In the genomic region with DNA sequence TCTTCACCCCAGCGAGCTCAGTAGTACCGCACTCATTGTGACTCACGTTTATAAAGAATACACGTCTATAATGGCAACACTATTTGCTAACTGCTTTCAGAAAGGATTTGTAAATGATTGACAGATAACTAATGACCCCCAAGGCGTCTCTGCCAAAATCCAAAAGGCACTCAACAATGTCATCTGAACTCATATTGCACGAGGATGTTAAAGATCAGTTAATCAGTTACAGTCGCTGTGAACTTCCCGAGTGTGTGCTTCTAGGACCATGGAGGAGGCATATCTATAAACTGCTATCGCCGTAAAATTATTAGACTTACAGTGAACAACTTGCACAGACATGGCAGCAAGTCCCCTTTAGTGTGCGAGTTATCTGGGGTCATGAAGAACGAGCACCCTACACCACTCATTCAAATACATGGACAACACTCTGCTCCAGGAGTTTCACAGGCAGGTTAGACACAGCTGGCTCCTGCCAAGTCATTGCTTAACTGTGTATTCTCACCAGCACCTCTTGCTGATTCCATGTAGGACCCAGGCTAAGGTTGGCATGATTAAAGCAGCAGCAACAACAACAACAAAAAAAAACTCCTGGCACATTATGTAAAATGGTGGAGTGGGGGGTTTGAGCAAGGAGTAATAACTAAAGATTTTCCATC, we compare ENCODE assay signal across 20 mouse cellular contexts. TPM values are rescaled to one million over a fixed set of nuclear protein-coding genes. Genes with fewer than 3 reads are reported as not detected.
DNase-seq lines count a peak whose midpoint lies in the region; ATAC-seq and TF ChIP-seq lines count a peak whose summit lies in the region.
"Had no signal": no experiment of that assay in that cellular context is flagged by ENCODE, and none has a peak within 500 bp of the region (broad histone marks: within the 10 kb centered on the region; RNA-seq: fewer than 3 reads in every experiment).

No protein-coding gene starts in this region.

- peak; percentile 43; the same call in 1 of the 2 replicates for ATAC-seq in liver, embryonic 15.5 days (ENCODE audit: insufficient read depth)
- no peak for ATAC-seq in liver, embryonic 11.5 days (replicated peaks; ENCODE audit: low FRiP score)
- ATAC-seq in intestine, postnatal 0 days: peak; percentile 79
- ATAC-seq in liver, postnatal 0 days: peak; percentile 92
- ATAC-seq in hindbrain, embryonic 13.5 days (ENCODE audit: low FRiP score): no peak
- ATAC-seq: forebrain, embryonic 15.5 days; hindbrain, postnatal 0 days; lung, postnatal 0 days had no signal

- H3K9ac ChIP-seq in liver, embryonic 15.5 days: no peak overlapping the region
- H3K9ac ChIP-seq in liver, embryonic 11.5 days (ENCODE audit: low read depth, low read length): no peak overlapping the region
- H3K9ac ChIP-seq in intestine, postnatal 0 days (ENCODE audit: low read depth, low read length): no peak overlapping the region
- H3K9ac ChIP-seq in liver, postnatal 0 days (replicated peaks): no peak overlapping the region
- H3K9ac ChIP-seq in hindbrain, embryonic 13.5 days: no peak overlapping the region
- H3K9ac ChIP-seq: forebrain, embryonic 15.5 days; liver, embryonic 14.5 days had no signal

- no peak overlapping the region for H3K27ac ChIP-seq in liver, embryonic 15.5 days (replicated peaks)
- H3K27ac ChIP-seq in liver, embryonic 11.5 days (ENCODE audit: low read depth, low read length): no peak overlapping the region
- no peak overlapping the region for H3K27ac ChIP-seq in intestine, postnatal 0 days (ENCODE audit: low read depth, low read length)
- H3K27ac ChIP-seq in liver, postnatal 0 days (ENCODE audit: low read depth): peak overlapping the region; percentile 49
- no peak overlapping the region for H3K27ac ChIP-seq in hindbrain, embryonic 13.5 days
- H3K27ac ChIP-seq: embryonic facial prominence, embryonic 10.5 days; forebrain, embryonic 15.5 days; heart, embryonic 10.5 days; hindbrain, postnatal 0 days; liver, embryonic 14.5 days; macrophage had no signal

- H3K4me2 ChIP-seq in liver, embryonic 15.5 days: no peak overlapping the region
- H3K4me2 ChIP-seq in liver, embryonic 11.5 days: no peak overlapping the region
- H3K4me2 ChIP-seq in intestine, postnatal 0 days (replicated peaks; ENCODE audit: low read depth): peak overlapping the region; percentile 28
- peak overlapping the region; percentile 36 for H3K4me2 ChIP-seq in liver, postnatal 0 days (ENCODE audit: low read depth, low read length)
- H3K4me2 ChIP-seq in hindbrain, embryonic 13.5 days: no peak overlapping the region
- H3K4me2 ChIP-seq: forebrain, embryonic 15.5 days had no signal

- 0 out of 2 replicates have a peak, but pooled peaks cover 5% of the 10 kb centered on the region for H3K4me1 ChIP-seq in liver, embryonic 15.5 days (replicated peaks)
- no peaks in the 10 kb centered on the region for H3K4me1 ChIP-seq in liver, embryonic 11.5 days (replicated peaks; ENCODE audit: control insufficient read depth, insufficient read depth, low read length)
- H3K4me1 ChIP-seq in intestine, postnatal 0 days (replicated peaks; ENCODE audit: control insufficient read depth, insufficient read depth, low read length): no peaks in the 10 kb centered on the region
- peaks cover 6% of the 10 kb centered on the region; the same call in 1 of the 2 replicates for H3K4me1 ChIP-seq in liver, postnatal 0 days (ENCODE audit: insufficient read depth)
- no peaks in the 10 kb centered on the region for H3K4me1 ChIP-seq in hindbrain, embryonic 13.5 days (replicated peaks)
- H3K4me1 ChIP-seq: embryonic facial prominence, embryonic 10.5 days; forebrain, embryonic 15.5 days; heart, embryonic 10.5 days had no signal

- intact Hi-C loops in heart, postnatal 10 days (cut with DNase I): no loop called here

- TF ChIP-seq CTCF in intestine, postnatal 0 days (IDR thresholded peaks at IDR 0.05; ENCODE audit: low read depth): no peak
- no peak for TF ChIP-seq CTCF in liver, postnatal 0 days (IDR thresholded peaks at IDR 0.05; ENCODE audit: low read depth)

- H3K27me3 ChIP-seq in liver, embryonic 15.5 days: no peaks in the 10 kb centered on the region
- H3K27me3 ChIP-seq in liver, embryonic 11.5 days (replicated peaks; ENCODE audit: control insufficient read depth, insufficient read depth, low read length): no peaks in the 10 kb centered on the region
- no peaks in the 10 kb centered on the region for H3K27me3 ChIP-seq in intestine, postnatal 0 days (replicated peaks; ENCODE audit: control insufficient read depth, insufficient read depth, low read length)
- H3K27me3 ChIP-seq in liver, postnatal 0 days (ENCODE audit: insufficient read depth, low read length): no peaks in the 10 kb centered on the region
- H3K27me3 ChIP-seq in hindbrain, embryonic 13.5 days: 0 out of 2 replicates have a peak, but pooled peaks cover 6% of the 10 kb centered on the region
- H3K27me3 ChIP-seq: forebrain, embryonic 15.5 days had no signal

- TF ChIP-seq EP300 in liver, postnatal 0 days (IDR thresholded peaks at IDR 0.05; ENCODE audit: low read depth): 0 out of 2 replicates have a peak, but pooled peaks have one; percentile 4

- H3K9me3 ChIP-seq in liver, embryonic 15.5 days (replicated peaks): no peaks in the 10 kb centered on the region
- H3K9me3 ChIP-seq in liver, embryonic 11.5 days (ENCODE audit: control insufficient read depth, low read length): no peaks in the 10 kb centered on the region
- no peaks in the 10 kb centered on the region for H3K9me3 ChIP-seq in intestine, postnatal 0 days (ENCODE audit: control insufficient read depth)
- H3K9me3 ChIP-seq in liver, postnatal 0 days (ENCODE audit: low read length): no peaks in the 10 kb centered on the region
- no peaks in the 10 kb centered on the region for H3K9me3 ChIP-seq in hindbrain, embryonic 13.5 days
- H3K9me3 ChIP-seq: embryonic facial prominence, embryonic 10.5 days; forebrain, embryonic 15.5 days; heart, embryonic 10.5 days had no signal

- DNase-seq in heart, adult 11 months: peak; percentile 31
- no peak for DNase-seq in heart, postnatal 10 days
- no peak for DNase-seq in liver, embryonic 11.5 days (ENCODE audit: low spot score)
- peak; percentile 20 for DNase-seq in liver, postnatal 0 days
- DNase-seq: adrenal gland, postnatal 14 days; cerebellum, adult 9-10 months; thymus, postnatal 36 days had no signal

- WGBS in liver, embryonic 15.5 days (ENCODE audit: insufficient replicate concordance): 59% methylated on average over 12 of the region's 12 CpGs
- 66% methylated on average over 12 of the region's 12 CpGs for WGBS in liver, embryonic 11.5 days
- whole genome bisulfite sequencing in intestine, postnatal 0 days: 35% methylated on average over 12 of the region's 12 CpGs
- 57% methylated on average over 12 of the region's 12 CpGs for WGBS in liver, postnatal 0 days (ENCODE audit: insufficient replicate concordance)
- 75% methylated on average over 12 of the region's 12 CpGs for whole genome bisulfite sequencing in hindbrain, embryonic 13.5 days

- no peaks in the 10 kb centered on the region for H3K36me3 ChIP-seq in liver, embryonic 15.5 days (replicated peaks)
- H3K36me3 ChIP-seq in liver, embryonic 11.5 days (ENCODE audit: control insufficient read depth, insufficient read depth, low read length): no peaks in the 10 kb centered on the region
- H3K36me3 ChIP-seq in intestine, postnatal 0 days (ENCODE audit: control insufficient read depth, insufficient read depth): no peaks in the 10 kb centered on the region
- H3K36me3 ChIP-seq in liver, postnatal 0 days (replicated peaks; ENCODE audit: insufficient read depth, low read length): no peaks in the 10 kb centered on the region
- no peaks in the 10 kb centered on the region for H3K36me3 ChIP-seq in hindbrain, embryonic 13.5 days
- H3K36me3 ChIP-seq: embryonic facial prominence, embryonic 10.5 days; forebrain, embryonic 15.5 days; heart, embryonic 10.5 days had no signal

- no peak overlapping the region for H3K4me3 ChIP-seq in liver, embryonic 15.5 days (replicated peaks)
- no peak overlapping the region for H3K4me3 ChIP-seq in liver, embryonic 11.5 days (ENCODE audit: low read depth, low read length)
- H3K4me3 ChIP-seq in intestine, postnatal 0 days (ENCODE audit: low read depth, low read length): no peak overlapping the region
- no peak overlapping the region for H3K4me3 ChIP-seq in liver, postnatal 0 days (ENCODE audit: low read depth, low read length)
- H3K4me3 ChIP-seq in hindbrain, embryonic 13.5 days: no peak overlapping the region
- H3K4me3 ChIP-seq: embryonic facial prominence, embryonic 10.5 days; forebrain, embryonic 15.5 days; heart, embryonic 10.5 days had no signal

RNA-seq across cellular contexts. Expression of a gene that starts 6.6 kb away (rescaled TPM):
- 1 to 10 TPM; 3.3 to 4.4 TPM for total RNA-seq in heart, postnatal 10 days (2021)
- polyA plus RNA-seq in liver, embryonic 15.5 days (2015; fragmentation: Nextera tagmentation; extraction: Ambion mirVana): 2.2 and 2.4 TPM in 2 replicates
- polyA plus RNA-seq in liver, embryonic 11.5 days (2014; fragmentation: Nextera tagmentation; extraction: Ambion mirVana): 4.9 and 5.3 TPM in 2 replicates
- 3.9 and 4.9 TPM in 2 replicates for polyA plus RNA-seq in intestine, postnatal 0 days (2015; fragmentation: Nextera tagmentation; extraction: Ambion mirVana)
- polyA plus RNA-seq in liver, postnatal 0 days (2015; fragmentation: Nextera tagmentation; extraction: Ambion mirVana): 3.1 and 3.2 TPM in 2 replicates
- 0.62 and 0.64 TPM in 2 replicates for polyA plus RNA-seq in hindbrain, embryonic 13.5 days (2015; fragmentation: Nextera tagmentation; extraction: Ambion mirVana)
- total RNA-seq: common myeloid progenitor, adult 5-6 weeks; hematopoietic stem cell, adult 5-6 weeks; layer of hippocampus, postnatal 25 days had no signal
- polyA plus RNA-seq: macrophage had no signal

Comparison
In these comparisons a context has a peak if more than half of its experiments do, and no peak if none do; other contexts are left out.
1. DNase-seq: peak in heart, adult 11 months (single experiment) and liver, postnatal 0 days (single experiment); none in heart, postnatal 10 days (0 of 2) and liver, embryonic 11.5 days (single experiment).
2. ATAC-seq: peak in liver, embryonic 15.5 days (single experiment), intestine, postnatal 0 days (single experiment) and liver, postnatal 0 days (single experiment); none in liver, embryonic 11.5 days (single experiment) and hindbrain, embryonic 13.5 days (single experiment).
3. H3K4me2 ChIP-seq: peak in intestine, postnatal 0 days (single experiment) and liver, postnatal 0 days (single experiment); none in liver, embryonic 15.5 days (single experiment), liver, embryonic 11.5 days (single experiment) and hindbrain, embryonic 13.5 days (single experiment).